Mouse (Mus musculus): ENCODE measurements around the gene Psmd11. TPM values are rescaled to one million over a fixed set of nuclear protein-coding genes. Genes with fewer than 3 reads are reported as not detected.

Psmd11 gene
- total RNA-seq, 2 experiments from 2014 or later = 41.2 to 43.8 TPM

Other genes starting within 250 kb of the Psmd11 start
- gene Rnf135, start 244.8 kb upstream of the Psmd11 start, total RNA-seq (2015; ENCODE audit: low replicate concordance) = not detected in 2 replicates
- 0.42 and 0.60 TPM in 2 replicates for gene Rnf135, start 244.8 kb upstream of the Psmd11 start, total RNA-seq (2017; ENCODE audit: low replicate concordance)
- gene Rhot1, start 219.6 kb upstream of the Psmd11 start, total RNA-seq (2015; ENCODE audit: low replicate concordance) = 10.2 and 11.9 TPM in 2 replicates
- 9.8 and 10.3 TPM in 2 replicates for gene Rhot1, start 219.6 kb upstream of the Psmd11 start, total RNA-seq (2017; ENCODE audit: low replicate concordance)
- not detected in 2 replicates for gene Rhbdl3, start 127.7 kb upstream of the Psmd11 start, total RNA-seq (2015; ENCODE audit: low replicate concordance)
- not detected in 2 replicates for gene Rhbdl3, start 127.7 kb upstream of the Psmd11 start, total RNA-seq (2017; ENCODE audit: low replicate concordance)
- 0.84 and 0.96 TPM in 2 replicates for gene 5730455P16Rik, start 50.6 kb upstream of the Psmd11 start, total RNA-seq (2015; ENCODE audit: low replicate concordance)
- gene 5730455P16Rik, start 50.6 kb upstream of the Psmd11 start, total RNA-seq (2017; ENCODE audit: low replicate concordance) = 3.8 and 4.0 TPM in 2 replicates
- gene Zfp207, start 45.3 kb upstream of the Psmd11 start, total RNA-seq (2015; ENCODE audit: low replicate concordance) = 409 and 448 TPM in 2 replicates
- 409 and 414 TPM in 2 replicates for gene Zfp207, start 45.3 kb upstream of the Psmd11 start, total RNA-seq (2017; ENCODE audit: low replicate concordance)
- gene Cdk5r1, start 48.4 kb downstream of the Psmd11 start, total RNA-seq (2015; ENCODE audit: low replicate concordance) = 0.19 and 1.3 TPM in 2 replicates
- gene Cdk5r1, start 48.4 kb downstream of the Psmd11 start, total RNA-seq (2017; ENCODE audit: low replicate concordance) = 1.3 and 1.7 TPM in 2 replicates

Data from erythroblast, adult 5-6 weeks (primary cell).